Mouse (Mus musculus): ENCODE measurements around the gene 2310022A10Rik.

2310022A10Rik gene

DNA sequence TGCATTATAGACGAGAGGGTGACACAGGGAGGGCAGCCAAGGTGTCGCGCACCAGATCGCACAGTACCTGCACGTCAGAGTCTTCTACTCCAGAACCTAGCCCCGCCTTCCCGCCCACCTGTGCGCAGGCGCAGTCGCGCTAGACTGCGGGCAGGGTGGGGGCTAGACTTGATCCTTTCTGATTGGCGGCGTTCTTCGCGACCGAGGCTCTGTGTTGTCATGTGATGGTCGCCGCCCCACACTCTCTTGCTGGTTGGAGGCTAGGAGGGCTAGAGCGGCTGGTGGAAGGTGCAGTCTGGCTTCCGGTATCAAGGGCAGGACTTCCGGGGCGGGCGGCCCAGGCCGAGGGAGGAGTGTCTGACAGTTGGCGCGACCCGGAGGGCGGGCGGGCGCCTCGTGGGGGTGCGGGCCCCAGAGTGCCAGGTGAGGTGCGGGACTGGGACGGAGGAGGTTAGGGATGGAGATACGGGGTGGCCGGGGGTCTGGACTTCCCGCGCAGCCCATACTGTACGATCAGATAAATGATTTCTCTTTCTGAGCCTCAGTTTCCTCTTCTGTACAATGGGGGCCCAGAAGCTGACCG is at the start of gene 2310022A10Rik, which contains the start of gene Pld3:
Gene 2310022A10Rik (plus strand): TSS at position 303 of the 583 bp plus-strand sequence.
Gene Pld3 (minus strand): TSS at position 288 of the 583 bp plus-strand sequence.
- DNase-seq (ENCODE audit: low spot score), result peak; percentile 60

DNA sequence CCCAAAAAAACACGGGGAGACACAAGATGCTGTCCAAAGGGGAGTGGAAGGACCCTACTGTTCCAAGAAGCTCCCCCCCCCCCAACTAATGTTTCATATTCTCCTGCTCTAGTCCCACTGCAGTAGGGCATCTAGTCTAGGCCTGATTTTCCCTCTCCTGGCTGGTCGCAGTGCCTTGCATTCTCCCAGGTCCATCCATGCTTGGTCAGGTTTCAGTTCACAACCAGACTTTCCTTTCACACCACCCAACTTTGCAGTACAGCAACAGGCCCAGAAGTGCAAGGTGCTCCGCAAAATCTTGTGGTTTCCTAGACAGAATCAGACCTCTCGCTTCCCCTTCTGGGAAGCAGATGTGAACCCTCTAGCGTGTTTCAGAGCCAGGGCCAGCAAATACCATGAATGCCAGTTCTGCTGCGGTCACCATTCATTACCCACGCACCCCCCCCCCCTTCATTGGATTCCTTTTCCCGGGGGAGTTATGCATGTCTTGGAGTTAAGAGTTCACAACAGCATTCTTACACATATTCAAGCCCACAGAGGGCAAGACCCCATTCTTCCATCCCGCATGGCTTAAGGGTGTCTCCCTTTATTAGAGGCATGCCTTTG is 46.2 kb upstream of the 2310022A10Rik start:
- DNase-seq (ENCODE audit: low spot score), result no peak

DNA sequence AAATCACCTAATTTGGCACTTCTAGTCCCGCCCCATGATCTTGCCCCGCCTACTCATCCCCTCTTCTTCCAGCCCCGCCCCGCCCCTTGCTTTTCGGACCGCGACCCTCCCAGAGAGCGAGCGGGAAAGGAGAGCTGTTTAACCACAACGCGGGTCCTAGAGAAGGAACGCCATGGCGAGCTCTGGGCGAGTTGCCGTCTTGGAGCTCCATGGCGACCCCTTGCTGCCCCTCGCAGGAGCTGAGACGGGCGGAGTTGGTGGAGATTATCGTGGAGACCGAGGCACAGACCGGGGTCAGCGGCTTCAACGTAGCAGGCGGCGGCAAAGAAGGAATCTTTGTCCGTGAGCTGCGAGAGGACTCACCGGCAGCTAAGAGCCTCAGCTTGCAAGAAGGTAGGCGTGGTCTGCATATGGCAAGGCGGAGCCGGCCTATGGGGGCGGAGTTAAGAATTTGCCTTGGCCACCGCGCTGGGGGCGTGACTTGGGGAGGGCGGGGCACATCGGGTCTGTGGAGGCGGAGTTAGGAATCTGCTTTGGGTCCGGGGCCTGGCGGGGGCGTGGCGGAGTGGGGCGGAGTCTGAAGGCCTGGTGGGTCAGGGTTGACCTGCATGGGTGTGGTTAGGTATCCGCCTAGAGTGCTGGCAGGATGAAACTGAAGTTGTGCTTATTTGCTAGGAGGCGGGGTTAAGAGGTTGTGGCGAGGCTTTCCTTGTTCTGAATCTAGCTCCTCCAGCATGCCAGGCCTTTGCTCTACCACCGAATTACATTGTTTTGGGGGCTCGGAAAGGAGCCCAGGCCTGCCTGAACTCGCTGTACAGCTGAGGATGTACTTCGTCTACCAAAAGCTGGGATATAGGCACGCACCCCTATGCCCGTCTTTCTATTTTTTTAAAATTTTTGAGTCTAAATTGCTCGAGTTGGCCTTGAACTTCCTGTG is 45.1 kb upstream of the 2310022A10Rik start:
- DNase-seq (ENCODE audit: low spot score), result peak; percentile 97

DNA sequence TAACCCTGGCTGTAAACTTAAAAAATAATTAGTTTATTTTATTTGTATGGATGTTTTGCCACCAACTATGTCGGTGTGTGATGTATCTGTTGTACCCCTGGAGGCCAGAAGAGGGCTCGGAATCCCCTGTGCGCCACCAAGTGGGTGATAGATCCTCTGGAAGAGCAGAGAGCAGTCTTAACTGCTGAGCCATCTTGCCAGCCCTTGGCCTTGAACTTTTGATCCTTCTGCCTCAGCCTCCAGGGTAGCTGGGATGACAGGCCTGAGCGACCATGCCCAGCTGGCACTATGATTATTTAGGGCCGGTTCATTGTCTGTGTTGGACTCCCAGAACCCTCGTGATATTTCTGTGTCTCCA is 44.4 kb upstream of the 2310022A10Rik start:
- no peak for DNase-seq (ENCODE audit: low spot score)

DNA sequence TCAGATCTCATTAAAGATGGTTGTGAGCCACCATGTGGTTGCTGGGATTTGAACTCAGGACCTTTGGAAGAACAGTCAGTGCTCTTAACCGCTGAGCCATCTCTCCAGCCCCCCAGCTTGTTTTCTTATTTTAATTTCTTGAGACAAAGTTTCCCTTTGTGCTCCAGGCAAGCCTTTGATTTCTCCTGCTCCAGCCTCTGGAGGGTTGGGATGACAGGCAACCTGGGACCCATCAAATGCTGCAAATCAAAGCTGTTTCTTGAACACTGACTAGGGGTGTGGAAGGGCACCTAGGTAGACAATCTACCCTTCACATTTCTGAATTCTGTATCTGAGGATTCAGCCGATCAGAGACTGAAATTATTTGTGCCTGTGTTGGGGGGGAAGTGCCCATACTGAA is 42.2 kb upstream of the 2310022A10Rik start:
- no peak for DNase-seq (ENCODE audit: low spot score)

DNA sequence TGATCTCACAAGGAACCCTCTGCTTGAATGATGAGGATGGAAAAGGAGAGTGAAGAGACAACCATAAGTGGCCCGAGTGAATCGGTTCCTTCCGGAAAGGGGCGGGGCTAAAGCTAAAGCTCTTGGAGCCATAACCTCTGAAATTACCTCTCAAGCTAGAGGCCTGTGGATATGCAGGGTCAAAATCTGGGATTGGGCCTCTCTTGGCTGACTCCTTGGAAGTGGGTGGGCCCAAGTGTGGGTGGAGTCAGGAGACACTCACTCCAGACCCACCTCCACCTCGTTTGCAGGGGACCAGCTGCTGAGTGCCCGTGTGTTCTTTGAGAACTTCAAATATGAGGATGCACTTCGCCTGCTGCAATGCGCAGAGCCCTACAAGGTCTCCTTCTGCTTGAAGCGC is 38.1 kb upstream of the 2310022A10Rik start:
- DNase-seq (ENCODE audit: low spot score), result no peak

DNA sequence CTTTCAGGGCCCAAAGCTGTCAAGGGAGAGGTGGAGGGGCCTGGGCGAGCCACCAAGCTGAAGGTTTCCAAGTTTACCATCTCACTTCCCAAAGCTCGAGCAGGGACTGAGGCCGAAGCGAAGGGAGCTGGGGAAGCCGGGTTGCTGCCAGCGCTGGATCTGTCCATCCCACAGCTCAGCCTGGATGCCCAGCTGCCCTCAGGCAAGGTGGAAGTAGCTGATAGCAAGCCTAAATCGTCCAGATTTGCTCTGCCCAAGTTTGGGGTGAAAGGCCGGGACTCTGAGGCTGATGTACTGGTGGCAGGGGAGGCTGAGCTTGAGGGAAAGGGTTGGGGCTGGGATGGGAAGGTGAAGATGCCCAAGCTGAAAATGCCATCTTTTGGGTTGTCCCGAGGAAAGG is 34.7 kb upstream of the 2310022A10Rik start:
- no peak for DNase-seq (ENCODE audit: low spot score)

DNA sequence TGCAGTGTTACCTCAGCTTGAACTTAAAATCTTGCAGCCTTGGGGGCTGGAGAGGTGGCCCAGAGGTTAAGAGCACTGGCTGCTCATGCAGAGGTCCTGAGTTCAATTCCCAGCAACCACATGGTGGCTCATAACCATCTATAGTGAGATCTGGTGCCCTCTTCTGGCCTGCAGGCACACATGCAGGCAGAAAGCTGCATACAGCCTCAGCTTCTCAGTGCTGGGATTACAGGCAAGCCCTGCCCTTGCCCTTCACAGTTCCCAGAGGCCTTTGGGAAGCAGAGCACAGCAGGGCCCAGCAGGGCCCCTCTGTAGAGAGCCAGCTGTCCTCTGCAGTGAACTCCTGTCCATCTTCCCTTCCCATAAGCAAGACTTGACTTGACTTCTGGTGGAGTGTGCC is 32.9 kb upstream of the 2310022A10Rik start:
- no peak for DNase-seq (ENCODE audit: low spot score)

DNA sequence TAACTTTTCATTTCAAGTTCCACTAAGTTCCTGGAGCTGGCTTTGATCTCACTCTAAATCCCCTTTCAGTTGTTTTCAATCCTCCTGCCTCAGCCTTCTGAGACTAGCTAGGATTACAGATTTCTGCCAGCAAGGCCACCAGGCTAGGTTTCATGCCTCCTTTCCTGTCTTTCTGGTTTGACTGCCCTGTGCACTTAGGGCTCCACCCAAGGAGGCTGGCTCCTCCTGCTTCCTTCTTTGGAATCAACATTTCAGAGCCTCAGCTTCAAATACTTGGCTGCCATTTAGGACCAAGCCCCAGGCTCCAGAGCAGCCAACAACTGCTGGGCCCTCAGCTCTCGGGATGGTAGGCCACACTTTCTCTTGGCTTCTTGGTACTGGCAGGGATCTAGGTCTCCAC is 32.4 kb upstream of the 2310022A10Rik start:
- DNase-seq (ENCODE audit: low spot score), result no peak

DNA sequence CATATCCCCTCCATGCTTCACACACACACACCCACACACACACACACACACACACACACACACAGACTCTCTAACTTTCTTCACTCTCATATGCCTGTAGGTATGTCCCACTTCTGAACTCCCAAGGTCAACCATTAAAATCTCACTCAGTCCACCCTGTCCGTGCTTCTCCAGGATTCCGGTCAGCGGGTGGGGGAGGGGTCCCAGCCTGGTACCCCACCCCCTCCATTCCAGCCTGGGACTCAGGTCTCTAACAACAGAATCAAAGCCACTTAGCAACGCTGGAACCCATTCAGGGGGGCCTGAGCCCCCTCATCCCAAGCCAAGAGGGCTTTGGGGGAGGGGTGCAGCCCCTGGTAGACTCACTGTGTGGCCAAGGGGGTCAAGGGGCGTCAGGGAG is 30.1 kb upstream of the 2310022A10Rik start, which contains the start of gene Hipk4:
Gene Hipk4 (plus strand): TSS at position 301 of the 400 bp plus-strand sequence.
- DNase-seq (ENCODE audit: low spot score), result no peak

DNA sequence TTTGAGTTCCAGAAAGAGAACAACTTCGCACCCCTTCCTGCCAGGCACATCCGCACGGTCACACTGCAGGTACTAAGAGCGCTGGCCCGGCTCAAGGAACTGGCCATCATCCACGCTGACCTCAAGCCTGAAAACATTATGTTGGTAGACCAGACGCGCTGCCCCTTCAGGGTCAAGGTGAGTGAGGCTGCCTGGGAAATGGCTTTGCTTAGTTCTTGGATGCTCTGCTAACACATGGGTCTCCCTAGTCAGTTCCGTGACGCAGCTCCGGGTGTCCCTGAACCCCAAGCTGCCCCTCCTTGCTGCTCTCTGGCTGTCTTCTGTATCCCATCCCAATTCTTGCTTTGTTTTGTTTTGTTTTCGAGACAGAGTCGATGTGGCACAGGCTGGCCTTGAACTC is 29.2 kb upstream of the 2310022A10Rik start:
- no peak for DNase-seq (ENCODE audit: low spot score)

DNA sequence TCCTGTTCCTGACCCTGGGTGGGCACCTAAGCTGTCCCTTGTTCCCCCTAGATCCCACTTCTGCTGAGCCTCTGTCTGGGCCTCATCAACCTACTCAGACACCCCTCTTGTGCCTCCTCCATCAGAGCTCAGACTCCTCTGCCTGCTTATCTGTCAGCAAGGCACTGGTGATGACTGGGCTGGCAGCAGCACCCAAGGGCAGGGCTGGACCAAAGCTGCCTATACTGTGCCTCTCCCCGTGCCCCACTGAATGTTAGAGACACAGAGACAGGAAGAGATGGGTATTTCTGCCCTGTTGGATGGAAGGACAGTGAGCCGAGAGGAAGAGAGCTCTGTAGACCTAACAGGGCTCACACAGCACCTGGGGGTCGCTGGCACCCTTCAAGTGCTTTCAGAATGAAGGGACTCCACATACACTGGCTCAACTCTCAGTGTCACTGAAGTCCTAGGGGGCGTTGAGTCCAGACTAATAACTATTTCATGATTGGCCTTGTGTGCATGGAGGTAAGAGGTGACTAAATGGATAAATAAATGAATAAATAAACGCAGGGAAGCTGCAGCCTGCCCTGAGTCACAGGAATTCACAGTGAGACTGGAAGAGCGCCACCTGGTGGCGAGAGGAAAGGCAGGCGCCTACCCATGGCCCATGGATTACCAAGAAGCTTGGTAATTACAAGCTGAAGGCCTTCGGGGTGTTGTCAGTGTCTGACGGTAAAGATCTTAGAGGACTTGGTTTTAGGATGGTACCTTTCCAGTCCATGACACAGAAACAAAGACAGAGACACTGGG is 26.8 kb upstream of the 2310022A10Rik start:
- DNase-seq (ENCODE audit: low spot score), result peak; percentile 41

DNA sequence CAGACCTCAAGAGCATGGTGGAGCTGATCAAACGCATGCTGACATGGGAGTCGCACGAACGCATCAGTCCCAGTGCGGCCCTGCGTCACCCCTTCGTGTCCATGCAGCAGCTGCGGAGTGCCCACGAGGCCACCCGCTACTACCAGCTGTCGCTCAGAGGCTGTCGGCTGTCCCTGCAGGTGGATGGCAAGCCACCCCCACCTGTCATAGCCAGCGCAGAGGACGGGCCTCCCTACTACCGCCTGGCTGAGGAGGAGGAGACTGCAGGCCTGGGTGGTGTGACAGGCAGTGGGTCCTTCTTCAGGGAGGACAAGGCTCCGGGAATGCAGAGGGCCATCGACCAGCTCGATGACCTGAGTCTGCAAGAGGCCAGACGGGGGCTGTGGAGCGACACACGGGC is 24.0 kb upstream of the 2310022A10Rik start:
- no peak for DNase-seq (ENCODE audit: low spot score)

DNA sequence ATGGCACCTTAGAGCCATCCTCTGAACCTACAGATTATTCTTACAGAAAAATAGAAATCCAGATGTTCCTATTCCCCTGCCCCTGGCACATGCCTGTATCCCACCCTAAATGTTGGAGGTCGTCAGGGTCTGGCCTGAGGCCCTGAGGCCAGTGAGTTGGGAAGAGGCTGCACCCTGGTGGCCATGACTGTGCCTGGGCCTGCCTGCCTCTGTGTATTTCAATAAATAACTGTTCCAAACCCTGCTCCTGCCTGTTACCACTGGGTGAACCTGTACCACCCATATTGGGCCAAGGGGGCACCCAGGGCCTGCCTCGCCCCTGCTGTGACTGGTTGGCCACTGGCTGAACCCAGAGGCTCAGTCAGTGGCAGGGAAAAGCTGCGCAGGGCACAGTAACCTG is 22.1 kb upstream of the 2310022A10Rik start:
- DNase-seq (ENCODE audit: low spot score), result no peak

DNA sequence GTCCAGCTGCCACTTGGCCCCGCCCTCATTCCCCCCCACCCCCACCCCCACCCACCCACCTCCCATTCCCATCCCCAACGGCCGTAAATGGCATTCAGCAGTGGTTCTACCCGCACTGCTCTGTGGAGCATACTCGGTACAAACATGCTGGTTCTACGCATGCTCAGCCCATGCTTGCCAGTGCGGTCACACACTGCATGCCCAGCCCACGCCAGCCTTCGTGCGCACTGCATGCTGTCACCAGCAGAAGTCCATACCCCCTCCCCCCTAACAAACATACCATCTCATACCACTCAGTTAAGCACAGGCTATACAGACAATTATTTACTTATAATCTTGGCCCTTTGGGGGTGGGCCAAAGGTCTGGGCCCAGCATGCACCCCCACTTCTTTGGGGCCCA is 21.3 kb upstream of the 2310022A10Rik start:
- DNase-seq (ENCODE audit: low spot score), result no peak

DNA sequence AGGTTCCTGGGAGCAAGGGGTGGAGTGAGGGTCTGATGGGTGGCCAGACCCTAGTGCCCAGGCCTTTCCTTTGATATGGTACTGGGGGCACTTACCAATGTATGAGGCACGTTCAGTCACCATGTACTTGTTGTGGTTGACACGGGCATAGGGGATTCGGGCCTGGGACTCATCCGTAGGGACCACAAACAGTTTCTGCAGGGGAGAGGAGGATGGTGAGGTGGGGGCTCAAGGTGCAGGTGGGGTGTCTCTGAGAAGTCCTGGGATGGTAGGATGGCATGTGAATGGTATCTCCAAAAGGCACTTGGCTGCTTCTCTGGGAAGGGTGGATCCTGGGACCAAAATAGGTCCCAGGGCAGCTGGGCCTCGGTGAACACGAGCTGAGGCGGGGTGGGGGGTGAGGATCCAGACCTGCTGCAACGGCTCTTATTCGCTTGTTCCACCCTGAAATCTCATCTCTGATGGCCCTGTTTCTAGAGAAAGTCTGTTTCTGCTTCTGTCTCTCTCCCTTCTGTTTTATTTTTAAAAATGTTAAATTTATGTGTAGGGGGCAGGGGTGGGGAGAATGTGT is 20.5 kb upstream of the 2310022A10Rik start:
- DNase-seq (ENCODE audit: low spot score), result no peak

DNA sequence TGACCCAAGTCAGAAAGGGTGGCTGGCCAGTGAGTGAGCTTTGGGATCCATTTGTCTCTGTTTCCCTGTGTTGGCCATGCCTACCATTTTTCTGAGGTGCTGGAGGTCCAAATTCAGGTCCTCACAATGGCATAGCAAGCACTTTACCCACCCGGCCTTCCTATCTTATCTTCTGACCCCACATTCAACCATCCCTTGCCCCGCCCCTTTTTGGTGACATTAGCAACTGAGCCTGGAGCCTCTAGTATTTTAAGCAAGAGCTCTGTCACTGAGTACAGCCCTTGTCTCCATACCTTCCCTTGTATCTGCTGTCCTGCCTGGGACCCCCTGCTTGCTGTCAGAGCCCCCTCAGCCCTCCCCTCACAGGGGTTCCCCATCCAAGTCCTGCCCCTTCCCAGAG is 17.6 kb upstream of the 2310022A10Rik start:
- no peak for DNase-seq (ENCODE audit: low spot score)

DNA sequence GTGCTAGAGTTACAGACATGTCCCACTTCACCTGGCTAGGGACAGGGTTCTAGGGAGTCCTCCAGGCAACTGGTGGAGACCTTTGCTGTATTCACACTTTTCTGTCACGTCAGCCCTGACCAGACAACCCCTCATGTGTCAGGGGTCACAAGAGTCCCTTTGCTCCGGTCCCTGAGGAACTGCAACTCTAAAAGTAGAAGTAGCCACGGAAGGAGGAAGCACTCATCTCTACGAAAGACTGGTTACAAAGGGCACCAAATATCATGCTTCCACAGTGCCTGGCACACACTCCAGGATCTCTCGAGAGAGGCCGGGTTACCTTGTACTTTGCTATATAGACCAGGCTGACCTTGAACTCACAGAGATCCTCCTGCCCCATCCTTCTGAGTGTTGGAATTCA is 16.4 kb upstream of the 2310022A10Rik start:
- DNase-seq (ENCODE audit: low spot score), result no peak

DNA sequence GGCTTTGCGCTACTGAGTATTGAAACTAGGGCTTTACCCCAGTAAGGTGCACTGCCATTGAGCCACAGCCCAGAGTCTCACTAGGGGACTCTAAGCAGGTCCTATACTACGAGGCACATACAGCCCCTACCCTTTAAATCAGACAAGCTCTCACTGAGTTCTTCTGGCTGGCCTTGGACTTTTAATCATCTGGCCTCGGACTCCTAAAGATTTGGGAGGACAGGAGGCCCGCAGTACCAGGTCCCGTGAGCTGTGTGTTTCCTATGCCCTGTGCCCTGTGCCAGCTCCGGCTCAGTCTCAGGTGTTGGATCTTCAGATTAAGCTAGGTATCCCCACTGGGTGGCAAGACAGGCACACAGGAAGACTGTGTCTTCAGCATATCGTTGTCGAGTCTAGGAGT is 15.0 kb upstream of the 2310022A10Rik start:
- DNase-seq (ENCODE audit: low spot score), result no peak

DNA sequence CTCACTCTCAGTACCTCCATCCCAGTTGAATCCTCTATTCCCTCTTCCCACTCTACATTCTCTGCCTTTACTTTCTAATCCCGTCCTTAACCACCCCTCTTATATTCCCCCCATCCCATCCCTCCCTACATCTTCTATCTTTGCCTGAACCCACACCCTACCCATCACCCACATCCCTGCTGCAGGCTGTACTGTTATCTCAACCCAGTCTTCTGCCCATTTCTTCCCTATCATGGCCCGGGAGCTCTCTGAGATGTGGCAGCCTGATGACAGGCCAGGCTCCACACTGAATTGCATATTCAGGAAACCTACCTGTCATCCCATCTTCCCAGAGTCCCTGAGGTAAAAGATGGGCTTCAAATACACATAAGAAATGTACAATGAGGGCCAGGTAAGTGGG is 14.2 kb upstream of the 2310022A10Rik start:
- DNase-seq (ENCODE audit: low spot score), result no peak

DNA sequence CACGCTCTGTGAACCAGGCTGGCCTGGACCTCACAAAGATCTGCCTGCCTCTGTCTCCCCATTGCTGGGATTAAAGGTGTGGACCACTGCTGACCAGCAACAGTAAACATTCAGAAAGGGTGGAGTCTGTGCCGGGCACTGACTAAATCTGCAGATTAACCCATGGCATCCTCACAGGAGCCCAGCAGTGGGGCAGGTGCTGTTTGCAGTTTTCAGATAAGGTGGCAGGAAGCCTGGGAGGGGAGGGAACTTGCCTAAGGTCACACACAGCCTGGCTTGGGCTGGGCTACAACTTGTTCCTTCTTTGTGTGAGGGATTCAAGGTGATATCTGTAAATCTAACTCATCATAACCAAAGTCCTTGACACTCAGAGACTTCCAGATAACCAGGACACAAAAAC is 12.5 kb upstream of the 2310022A10Rik start:
- DNase-seq (ENCODE audit: low spot score), result no peak

DNA sequence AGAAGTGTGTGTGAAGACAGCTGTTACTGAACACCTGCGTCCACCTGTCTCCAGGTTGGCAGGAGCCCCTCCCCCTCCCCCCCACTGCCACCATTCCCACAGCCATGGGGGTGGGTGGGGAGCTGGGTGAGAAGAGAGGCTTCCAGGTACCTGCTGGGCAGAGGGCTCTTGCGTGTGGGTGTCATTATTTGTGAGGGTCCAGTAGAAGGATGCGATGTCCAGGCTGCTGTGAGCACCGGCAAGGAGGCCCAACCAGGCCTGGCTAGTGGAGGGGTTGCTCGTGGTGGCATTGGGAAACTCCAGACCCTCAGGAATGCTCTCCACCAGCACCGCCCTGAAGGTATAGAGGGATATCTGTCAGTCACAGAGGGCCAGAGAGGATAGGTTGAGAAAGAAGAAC is 12.1 kb upstream of the 2310022A10Rik start:
- no peak for DNase-seq (ENCODE audit: low spot score)

Data from ovary, postnatal 10 days (tissue).